Mouse (Mus musculus): ENCODE results near the gene Cdk12.

Gene Cdk12

GRCm38 (mm10) chr11:98253807-98254206, 50.9 kb downstream of the Cdk12 start:
- no peak for DNase-seq (ENCODE audit: low read depth, low spot score)

DNA sequence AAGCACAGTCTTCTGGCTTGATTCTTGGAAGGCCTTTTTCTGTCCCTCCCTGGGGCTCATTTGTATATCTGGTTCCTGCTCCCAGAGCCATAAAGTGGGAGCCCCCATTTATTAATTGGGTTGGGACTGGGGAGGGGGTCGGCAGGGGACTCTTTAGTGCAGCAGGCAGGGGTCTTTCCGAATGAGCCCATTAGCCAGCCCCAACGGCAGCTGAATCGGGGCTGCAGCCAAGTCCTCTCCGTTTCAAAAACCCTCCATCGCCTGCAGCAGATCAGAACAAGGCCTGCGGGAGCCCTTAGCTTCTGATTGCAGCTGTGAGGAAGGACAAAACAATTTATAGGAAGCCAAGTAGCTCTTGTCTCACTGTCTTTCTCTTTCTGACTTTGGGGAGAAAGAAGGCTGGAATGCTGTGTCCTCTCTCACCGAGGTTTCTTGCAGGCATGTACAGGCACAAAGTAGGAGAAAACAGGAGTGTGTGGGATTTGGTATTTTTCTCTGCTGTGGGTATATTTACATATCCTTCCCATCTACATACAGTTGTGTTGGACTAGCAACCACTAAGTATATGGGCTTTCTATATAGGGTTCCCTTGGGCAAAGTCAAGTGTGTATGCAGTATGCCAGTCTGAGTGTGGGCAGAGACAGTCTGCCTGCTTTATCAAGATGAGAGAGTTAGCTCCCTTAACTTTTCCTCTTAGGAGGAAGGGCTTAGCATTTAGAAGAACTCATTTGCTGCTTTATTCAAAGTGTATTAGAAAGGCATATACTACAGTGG, 58.0 kb downstream of the Cdk12 start:
- DNase-seq (ENCODE audit: low read depth, low spot score) = no peak

GRCm38 (mm10) chr11:98265039-98265438, 62.2 kb downstream of the Cdk12 start:
- DNase-seq (ENCODE audit: low read depth, low spot score) = peak; percentile 56

DNA sequence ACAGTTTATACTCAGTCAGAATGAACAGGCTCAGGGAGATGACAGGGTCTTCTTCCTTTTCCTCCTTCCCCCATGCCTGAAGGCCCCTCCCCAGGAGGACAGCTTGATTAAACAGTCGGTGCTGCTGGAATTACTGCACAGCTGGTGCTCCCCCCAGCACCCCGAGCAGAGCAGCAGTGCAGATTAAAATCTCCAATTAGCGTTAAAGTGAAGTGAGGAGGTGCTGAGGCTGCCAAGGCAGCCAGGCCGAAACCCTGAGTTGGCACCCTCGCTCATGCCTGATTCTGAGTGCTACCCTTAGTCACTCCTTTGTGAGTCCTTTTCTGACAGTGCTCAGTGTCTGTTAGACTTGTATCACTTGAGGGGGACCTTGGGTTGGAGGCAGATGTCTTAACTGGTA, 63.0 kb downstream of the Cdk12 start:
- no peak for DNase-seq (ENCODE audit: low read depth, low spot score)

GRCm38 (mm10) chr11:98266699-98267402, 64.0 kb downstream of the Cdk12 start:
- no peak for DNase-seq (ENCODE audit: low read depth, low spot score)

GRCm38 (mm10) chr11:98270066-98270465, 67.2 kb downstream of the Cdk12 start:
- no peak for DNase-seq (ENCODE audit: low read depth, low spot score)

DNA sequence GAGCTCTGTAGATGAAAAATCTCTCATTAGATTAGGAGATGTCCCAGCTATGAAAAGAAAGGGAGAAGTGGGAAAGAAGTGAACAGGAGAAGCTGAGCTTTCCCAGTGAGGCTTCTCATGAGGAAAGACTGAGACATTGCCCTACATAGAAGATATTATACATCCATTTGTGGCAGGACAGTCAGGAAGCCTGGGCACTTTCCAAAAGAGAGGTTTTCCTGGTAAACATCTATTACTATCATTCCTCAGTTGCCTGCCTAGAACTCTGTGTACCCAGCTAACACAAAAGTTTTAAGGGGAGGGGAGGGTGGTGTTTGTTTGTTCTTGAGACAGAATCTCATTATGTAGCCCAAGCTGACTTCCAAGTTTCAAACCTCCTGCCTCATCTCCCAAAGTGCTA, 67.6 kb downstream of the Cdk12 start:
- no peak for DNase-seq (ENCODE audit: low read depth, low spot score)

GRCm38 (mm10) chr11:98283740-98284139, 80.9 kb downstream of the Cdk12 start:
- DNase-seq (ENCODE audit: low read depth, low spot score) = no peak

- DNase-seq (ENCODE audit: low read depth, low spot score) = no peak
Observed at GRCm38 (mm10) chr11:98284230-98284629, 81.4 kb downstream of the Cdk12 start.

GRCm38 (mm10) chr11:98285368-98285767, 82.5 kb downstream of the Cdk12 start:
- no peak for DNase-seq (ENCODE audit: low read depth, low spot score)

DNA sequence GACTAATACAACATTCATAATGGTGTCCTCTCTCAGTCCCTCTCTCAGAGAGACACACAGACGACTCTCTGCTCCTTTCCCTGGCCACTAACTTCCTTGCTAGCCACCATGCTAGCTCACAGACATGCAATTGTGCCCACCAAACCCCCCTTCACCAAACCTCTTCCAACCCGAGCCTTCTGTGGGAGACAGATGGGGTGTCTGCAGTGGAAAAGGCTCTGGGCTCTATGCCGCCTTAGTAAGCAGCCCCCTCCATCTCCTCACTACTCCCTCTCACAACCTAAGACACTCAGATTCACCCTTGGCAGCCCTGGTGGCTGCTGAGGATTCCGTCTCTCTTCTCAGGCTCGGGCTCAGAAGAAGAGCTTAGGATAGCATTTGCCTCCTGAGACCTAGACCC, 84.7 kb downstream of the Cdk12 start:
- DNase-seq (ENCODE audit: low read depth, low spot score) = no peak

- no peak for DNase-seq (ENCODE audit: low read depth, low spot score)
Observed at GRCm38 (mm10) chr11:98287961-98288360, 85.1 kb downstream of the Cdk12 start.

DNA sequence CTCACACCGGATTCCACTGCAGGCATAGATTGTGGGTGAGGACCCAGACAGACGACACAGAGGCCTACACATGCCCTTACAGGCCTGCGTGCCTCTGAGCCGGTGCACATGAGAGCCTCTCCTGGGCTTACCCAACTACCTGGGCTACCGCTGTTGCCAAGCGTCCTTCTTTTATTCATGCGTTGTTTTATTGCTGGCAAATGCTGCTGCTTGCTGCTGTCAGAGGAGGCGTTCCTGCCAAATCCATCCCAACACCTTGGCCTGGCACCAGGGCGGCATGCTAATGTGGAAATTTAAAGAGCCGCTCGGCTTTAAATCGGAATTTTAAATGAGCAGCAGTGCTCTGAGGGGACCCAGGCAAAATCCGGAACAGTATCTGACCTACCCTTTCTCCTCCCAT, 87.0 kb downstream of the Cdk12 start:
- DNase-seq (ENCODE audit: low read depth, low spot score) = no peak

GRCm38 (mm10) chr11:98290906-98291305, 88.0 kb downstream of the Cdk12 start:
- DNase-seq (ENCODE audit: low read depth, low spot score) = no peak

DNA sequence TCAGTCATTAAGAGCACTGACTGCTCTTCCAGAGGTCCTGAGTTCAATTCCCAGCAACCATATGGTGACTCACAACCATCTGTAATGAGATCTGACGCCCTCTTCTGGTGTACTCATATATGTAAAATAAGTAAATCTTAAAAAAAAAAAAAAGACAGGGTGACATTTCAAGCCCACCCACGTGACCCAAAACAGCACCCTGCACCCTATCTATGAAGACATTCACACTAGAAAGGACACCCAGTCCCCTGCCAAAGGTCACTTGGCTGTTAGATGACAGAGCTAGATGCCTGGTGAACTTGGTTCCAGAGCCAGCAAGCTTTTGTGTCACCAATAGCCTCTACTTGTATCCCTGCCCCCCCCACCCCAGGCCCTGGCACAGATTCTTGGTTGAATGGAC, 90.2 kb downstream of the Cdk12 start:
- no peak for DNase-seq (ENCODE audit: low read depth, low spot score)

DNA sequence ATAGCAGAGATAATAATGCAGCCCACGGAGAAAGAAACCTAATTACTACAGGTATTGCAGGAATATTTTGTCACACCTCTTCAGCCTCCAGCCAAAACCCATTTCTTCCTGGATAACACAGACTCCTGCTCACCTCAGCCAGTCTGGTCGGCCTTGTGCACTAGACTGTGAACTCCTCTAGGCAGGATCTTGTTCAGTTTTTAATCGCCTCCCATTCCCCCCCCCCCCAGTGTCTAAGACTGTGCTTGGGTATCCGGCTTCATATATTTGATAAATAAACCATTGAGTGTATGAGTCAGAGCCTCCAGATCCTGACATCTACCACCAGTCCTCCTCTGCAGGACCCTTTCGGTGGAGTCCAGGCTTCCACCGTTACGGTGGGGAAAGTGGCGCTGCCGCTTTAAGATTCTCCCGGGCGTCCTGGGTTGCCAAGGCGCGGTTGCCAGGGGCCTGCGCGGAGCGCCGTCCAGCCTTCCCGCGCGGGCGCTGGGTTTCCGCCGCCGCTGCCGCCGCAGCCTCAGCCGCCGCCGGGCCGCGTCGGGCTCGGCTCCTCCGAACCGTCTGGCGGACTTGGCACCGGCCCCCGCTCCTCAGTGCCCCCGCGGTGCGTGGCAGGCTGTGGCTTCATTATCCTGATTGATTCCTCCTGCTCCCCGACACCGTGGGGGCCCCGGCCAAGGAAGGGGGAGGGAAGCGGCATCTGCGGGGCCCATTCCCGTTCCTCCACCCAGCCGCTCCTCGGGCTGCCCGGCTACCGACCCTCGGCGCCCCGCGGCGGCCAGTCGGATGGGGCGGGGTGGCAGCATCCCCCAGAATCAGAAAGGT, 91.5 kb downstream of the Cdk12 start:
- peak; percentile 60 for DNase-seq (ENCODE audit: low read depth, low spot score)

DNA sequence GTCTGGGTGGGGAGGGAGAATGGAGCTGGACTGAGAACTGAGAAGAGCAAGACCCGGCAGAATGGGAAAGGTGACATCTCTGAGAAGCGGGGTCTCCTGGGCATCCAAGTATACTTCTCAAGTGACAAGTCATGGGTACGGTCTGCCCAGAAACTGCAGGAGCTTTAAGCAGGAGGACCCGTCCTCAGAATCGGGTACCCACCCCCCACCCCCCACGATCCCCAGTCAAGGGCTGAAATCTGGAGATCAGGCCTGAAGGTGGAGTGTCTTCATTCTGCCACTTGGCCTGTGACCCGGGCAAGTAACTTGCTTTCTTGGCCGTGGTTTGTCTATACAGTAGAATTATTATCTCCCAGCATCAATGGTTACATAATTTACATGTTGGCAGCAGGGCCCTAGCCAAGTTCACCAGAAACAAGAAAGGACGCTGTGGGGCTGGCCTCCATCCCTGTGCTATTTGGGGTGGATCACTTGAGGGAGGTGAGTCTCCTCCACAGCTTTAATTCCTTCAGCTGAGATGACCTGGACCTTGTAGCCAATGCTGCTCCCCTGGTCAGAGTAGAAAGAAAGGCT, 92.2 kb downstream of the Cdk12 start:
- peak; percentile 13 for DNase-seq (ENCODE audit: low read depth, low spot score)

- peak; percentile 38 for DNase-seq (ENCODE audit: low read depth, low spot score)
Observed at GRCm38 (mm10) chr11:98296277-98296676, 93.4 kb downstream of the Cdk12 start.

- DNase-seq (ENCODE audit: low read depth, low spot score) = no peak
Observed at GRCm38 (mm10) chr11:98296916-98297315, 94.1 kb downstream of the Cdk12 start.

DNA sequence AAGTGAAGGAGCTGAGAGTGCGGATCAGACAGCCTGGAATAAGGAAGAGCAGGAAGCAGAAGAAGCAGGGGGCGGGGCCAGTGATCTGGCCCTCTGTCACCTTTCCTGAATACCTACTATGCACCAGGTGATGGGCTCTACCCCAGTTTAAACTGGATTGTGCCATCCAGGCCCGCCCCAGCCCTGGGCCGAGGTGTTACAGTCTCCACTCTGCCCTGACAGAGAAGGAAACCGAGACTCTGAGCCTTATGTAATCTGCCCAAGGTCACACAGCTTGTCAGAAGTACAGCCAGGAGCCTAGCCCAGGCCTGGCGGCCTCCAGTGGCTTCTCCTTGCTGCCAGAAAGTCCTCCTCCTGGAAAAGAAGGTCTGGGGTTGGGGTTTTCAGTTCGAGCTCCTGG, 94.9 kb downstream of the Cdk12 start:
- DNase-seq (ENCODE audit: low read depth, low spot score) = no peak

DNA sequence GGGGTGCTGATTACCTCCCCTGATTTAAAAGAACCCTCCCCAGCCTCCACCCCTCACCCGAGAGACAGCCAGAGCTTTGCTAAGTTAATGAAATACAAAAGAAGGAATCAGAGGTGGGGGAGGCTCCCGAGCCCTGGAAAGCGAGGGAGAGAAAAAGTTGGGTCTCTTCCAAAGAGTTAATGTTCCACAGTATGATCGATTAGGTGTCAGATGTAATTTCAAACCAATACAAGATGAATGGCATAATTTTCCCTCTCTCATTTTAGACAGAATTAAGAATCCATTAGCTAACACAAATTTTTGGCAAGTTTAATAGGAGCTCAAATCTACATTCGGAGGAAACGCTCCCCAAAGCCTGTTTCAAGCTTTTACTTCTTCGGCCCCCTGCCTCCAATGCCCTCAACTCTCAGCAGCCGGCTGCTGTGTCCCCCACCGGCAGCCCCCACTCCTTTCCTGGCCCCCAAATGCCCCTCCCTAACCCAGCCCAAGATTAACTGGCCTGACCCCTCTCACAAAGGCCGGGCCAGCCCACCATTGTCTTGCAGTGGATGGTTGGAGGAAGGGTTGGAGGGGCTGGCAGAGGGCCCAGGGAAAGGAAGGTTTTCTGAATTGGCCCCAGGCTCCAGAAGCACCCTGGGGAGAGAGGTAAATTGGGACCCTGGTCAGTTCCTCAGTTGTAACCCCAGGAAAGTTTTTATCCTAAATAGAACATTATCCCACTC, 95.8 kb downstream of the Cdk12 start:
- DNase-seq (ENCODE audit: low read depth, low spot score) = no peak

Measured in A20 (cell line).